9 mouse cellular contexts compared by ENCODE assay signal in genomic region chr8:56530359-56530758, GRCm38 (mm10). TPM values are rescaled to one million over a fixed set of nuclear protein-coding genes. Genes with fewer than 3 reads are reported as not detected.
A peak's percentile ranks its signal among the peaks of the same experiment; 100 is the strongest.
DNase-seq lines count a peak whose midpoint lies in the region; ATAC-seq lines count a peak whose summit lies in the region.
"Had no signal": no experiment of that assay in that cellular context is flagged by ENCODE, and none has a peak within 500 bp of the region (broad histone marks: within the 10 kb centered on the region; RNA-seq: fewer than 3 reads in every experiment).

No protein-coding gene starts in this region.

- no peaks in the 10 kb centered on the region for H3K4me1 ChIP-seq in forebrain, embryonic 14.5 days (ENCODE audit: control insufficient read depth, insufficient read depth, low read length)
- no peaks in the 10 kb centered on the region for H3K4me1 ChIP-seq in forebrain, embryonic 15.5 days
- H3K4me1 ChIP-seq: liver, embryonic 15.5 days had no signal

- no peak overlapping the region for H3K9ac ChIP-seq in forebrain, embryonic 14.5 days (ENCODE audit: low read length)
- no peak overlapping the region for H3K9ac ChIP-seq in forebrain, embryonic 15.5 days (replicated peaks)
- H3K9ac ChIP-seq: liver, embryonic 15.5 days had no signal

- no peak overlapping the region for H3K27ac ChIP-seq in forebrain, embryonic 14.5 days (ENCODE audit: low read depth, low read length)
- H3K27ac ChIP-seq in forebrain, embryonic 15.5 days (replicated peaks), result no peak overlapping the region
- H3K27ac ChIP-seq: liver, embryonic 15.5 days had no signal

- no peak overlapping the region for H3K4me2 ChIP-seq in forebrain, embryonic 14.5 days (ENCODE audit: low read length)
- no peak overlapping the region for H3K4me2 ChIP-seq in forebrain, embryonic 15.5 days (replicated peaks)
- H3K4me2 ChIP-seq: liver, embryonic 15.5 days had no signal

- WGBS in forebrain, embryonic 14.5 days, result 2% methylated on average over 3 of the region's 3 CpGs
- 4% methylated on average over 3 of the region's 3 CpGs for WGBS in forebrain, embryonic 15.5 days

- ATAC-seq in forebrain, embryonic 14.5 days, result no peak
- ATAC-seq in forebrain, embryonic 15.5 days (replicated peaks), result no peak
- ATAC-seq in common myeloid progenitor, adult 5-6 weeks (replicated peaks; ENCODE audit: low read depth, poor library complexity, severe bottlenecking), result peak; percentile 76
- ATAC-seq in inflammation-experienced regulatory T-cells, adult 6 months, result peak; percentile 82

- H3K27me3 ChIP-seq in forebrain, embryonic 14.5 days (replicated peaks; ENCODE audit: control insufficient read depth, insufficient read depth, low read length), result no peaks in the 10 kb centered on the region
- H3K27me3 ChIP-seq in forebrain, embryonic 15.5 days, result no peaks in the 10 kb centered on the region
- H3K27me3 ChIP-seq: liver, embryonic 15.5 days had no signal

- peak; percentile 67 for DNase-seq in forebrain, embryonic 14.5 days (ENCODE audit: low spot score)
- peak; percentile 75 for DNase-seq in urinary bladder, postnatal 14 days (ENCODE audit: low spot score)
- DNase-seq in urinary bladder, postnatal 10 days (ENCODE audit: low spot score), result no peak
- peak; percentile 78 for DNase-seq in lung, postnatal 14 days
- peak; percentile 6 to 12 for DNase-seq in spleen, postnatal 36 days (ENCODE audit: low spot score in 2 of 2)

- peaks cover 9% of the 10 kb centered on the region for H3K36me3 ChIP-seq in forebrain, embryonic 14.5 days (ENCODE audit: control insufficient read depth, insufficient read depth, low read length)
- peaks cover 13% of the 10 kb centered on the region; the same call in 1 of the 2 replicates for H3K36me3 ChIP-seq in forebrain, embryonic 15.5 days

- H3K9me3 ChIP-seq in forebrain, embryonic 14.5 days (replicated peaks; ENCODE audit: control insufficient read depth, low read length), result no peaks in the 10 kb centered on the region
- no peaks in the 10 kb centered on the region for H3K9me3 ChIP-seq in forebrain, embryonic 15.5 days
- H3K9me3 ChIP-seq: liver, embryonic 15.5 days had no signal

- H3K4me3 ChIP-seq in forebrain, embryonic 14.5 days (ENCODE audit: low read depth, low read length), result no peak overlapping the region
- no peak overlapping the region for H3K4me3 ChIP-seq in forebrain, embryonic 15.5 days
- H3K4me3 ChIP-seq: liver, embryonic 15.5 days had no signal

RNA-seq across cellular contexts. Expression of gene Cep44, which starts 20.5 kb away (rescaled TPM):
- 29.3 and 34.1 TPM in 2 replicates for polyA plus RNA-seq in forebrain, embryonic 14.5 days (2014; fragmentation: Nextera tagmentation; extraction: Ambion mirVana)
- polyA plus RNA-seq in forebrain, embryonic 15.5 days (2015; fragmentation: Nextera tagmentation; extraction: Ambion mirVana), result 32.6 and 35.6 TPM in 2 replicates
- total RNA-seq in common myeloid progenitor, adult 5-6 weeks (2017), result 34.0 and 50.1 TPM in 2 replicates
- 10 to 100 TPM; 15.0 to 33.4 (median 24.6) TPM for polyA plus RNA-seq in inflammation-experienced regulatory T-cells, adult 6 months (2017; shearing (Covaris generic))

RNA-seq across cellular contexts. Expression of gene Fbxo8, which starts 20.5 kb away (rescaled TPM):
- 43.4 and 57.4 TPM in 2 replicates for polyA plus RNA-seq in forebrain, embryonic 14.5 days (2014; fragmentation: Nextera tagmentation; extraction: Ambion mirVana)
- 40.0 and 44.1 TPM in 2 replicates for polyA plus RNA-seq in forebrain, embryonic 15.5 days (2015; fragmentation: Nextera tagmentation; extraction: Ambion mirVana)
- total RNA-seq in common myeloid progenitor, adult 5-6 weeks (2017), result 11.2 and 13.5 TPM in 2 replicates
- 10 to 100 TPM; 49.5 to 71.0 (median 63.1) TPM for polyA plus RNA-seq in inflammation-experienced regulatory T-cells, adult 6 months (2017; shearing (Covaris generic))

Comparison
In these comparisons a context has a peak if more than half of its experiments do, and no peak if none do; other contexts are left out.
1. ATAC-seq: peak in common myeloid progenitor, adult 5-6 weeks (single experiment) and inflammation-experienced regulatory T-cells, adult 6 months (single experiment); none in forebrain, embryonic 14.5 days (single experiment) and forebrain, embryonic 15.5 days (single experiment).